Mouse (Mus musculus) adrenal gland, postnatal 36 days (tissue): Measurements from ENCODE around the gene 1110032A03Rik. TPM values are rescaled to one million over a fixed set of nuclear protein-coding genes. Genes with fewer than 3 reads are reported as not detected.
A peak's percentile ranks its signal among the peaks of the same experiment; 100 is the strongest.

Experiments
- DNase-seq, 2 experiments: peaks; one replicate each; pipeline ENCODE4 v3.0.0; 2021; ENCODE audit warnings: mixed read lengths in 1 of 2
- total RNA-seq, 2 experiments: library from RNA; stranded (reverse); gene quantifications; 2 replicates each; pipeline ENCODE4 v1.2.3; 2021

1110032A03Rik gene
- total RNA-seq, 2 experiments from 2014 or later, result 34.9 to 44.5 TPM

GRCm38 (mm10) chr9:50774026-50774462 is 1.3 kb downstream of the 1110032A03Rik start:
- no peak for DNase-seq

GRCm38 (mm10) chr9:50770011-50770410 is 5.3 kb downstream of the 1110032A03Rik start:
- no peak for DNase-seq

GRCm38 (mm10) chr9:50768107-50769002 is 7.0 kb downstream of the 1110032A03Rik start, which contains the start of gene Fdxacb1:
Fdxacb1 (plus strand) TSS chr9:50768236.
- peak; percentile 98 for DNase-seq

GRCm38 (mm10) chr9:50767531-50768106 is 7.7 kb downstream of the 1110032A03Rik start:
- DNase-seq, result no peak

- no peak for DNase-seq
Measured at GRCm38 (mm10) chr9:50763331-50763730, 12.0 kb downstream of the 1110032A03Rik start.

GRCm38 (mm10) chr9:50761520-50762243 is 13.6 kb downstream of the 1110032A03Rik start:
- DNase-seq, result no peak

- no peak for DNase-seq
Measured at GRCm38 (mm10) chr9:50756711-50757110, 18.6 kb downstream of the 1110032A03Rik start.

GRCm38 (mm10) chr9:50753947-50754346 is 21.4 kb downstream of the 1110032A03Rik start:
- no peak for DNase-seq

- DNase-seq, result peak; percentile 67 to 72
Measured at GRCm38 (mm10) chr9:50752784-50753615, 22.3 kb downstream of the 1110032A03Rik start.

- DNase-seq, result no peak
Measured at GRCm38 (mm10) chr9:50752054-50752602, 23.2 kb downstream of the 1110032A03Rik start, which contains the start of gene Hspb2. Hspb2 (minus strand) TSS chr9:50752354.

GRCm38 (mm10) chr9:50751323-50751722 is 24.0 kb downstream of the 1110032A03Rik start, which contains the start of gene Cryab:
Cryab (plus strand) TSS chr9:50751325.
- DNase-seq, result no peak

- no peak for DNase-seq
Measured at GRCm38 (mm10) chr9:50750706-50751105, 24.6 kb downstream of the 1110032A03Rik start.

GRCm38 (mm10) chr9:50746214-50746677 is 29.1 kb downstream of the 1110032A03Rik start, which contains the start of gene 2310030G06Rik:
2310030G06Rik (minus strand) TSS chr9:50746536.
- peak; percentile 28 to 37 for DNase-seq

GRCm38 (mm10) chr9:50745806-50746205 is 29.5 kb downstream of the 1110032A03Rik start:
- DNase-seq, result no peak

GRCm38 (mm10) chr9:50742744-50743143 is 32.6 kb downstream of the 1110032A03Rik start:
- DNase-seq, result no peak

GRCm38 (mm10) chr9:50742261-50742660 is 33.1 kb downstream of the 1110032A03Rik start:
- no peak for DNase-seq

- DNase-seq, result no peak
Measured at GRCm38 (mm10) chr9:50740867-50741784, 34.2 kb downstream of the 1110032A03Rik start.

GRCm38 (mm10) chr9:50738914-50739870 is 36.1 kb downstream of the 1110032A03Rik start, which contains the start of gene Dixdc1:
Dixdc1 (minus strand) TSS chr9:50739517.
- peak; percentile 95 to 96 for DNase-seq
